Mouse (Mus musculus): ENCODE measurements at regions not wholly inside any gene's neighbourhood (a gene's known extent, or its start where the extent isn't known, plus 50 kb on each side); places are given as distances from the start of the nearest gene placed in this dataset.
"Not testable (repeated sequence)": the region's sequence is repeated elsewhere in the genome, so short reads cannot be mapped to it uniquely, and the experiment has no call there.

- no peaks in the 10 kb centered on the region for H3K4me1 ChIP-seq
- no peak overlapping the region for H3K9ac ChIP-seq (replicated peaks)
- no peaks in the 10 kb centered on the region for H3K27me3 ChIP-seq
- H3K9me3 ChIP-seq, result no peaks in the 10 kb centered on the region
- WGBS, result 86% methylated on average over 5 of the region's 5 CpGs
- no peak overlapping the region for H3K4me2 ChIP-seq (replicated peaks)
- no peak overlapping the region for H3K27ac ChIP-seq (replicated peaks)
- no peaks in the 10 kb centered on the region for H3K36me3 ChIP-seq
- no peak for ATAC-seq (ENCODE audit: low FRiP score, low read depth)
- H3K4me3 ChIP-seq, result no peak overlapping the region
Observed at GRCm38 (mm10) chr1:79212471-79212870, 227.4 kb downstream of the Scg2 start.

- H3K4me2 ChIP-seq (replicated peaks); H3K27me3 ChIP-seq; H3K9me3 ChIP-seq; ATAC-seq (ENCODE audit: low FRiP score, low read depth); H3K36me3 ChIP-seq; H3K9ac ChIP-seq (replicated peaks); H3K27ac ChIP-seq (replicated peaks); H3K4me3 ChIP-seq; H3K4me1 ChIP-seq: not testable (repeated sequence)
- WGBS, result 100% methylated on average over 1 of the region's 1 CpGs
Observed at GRCm38 (mm10) chr1:79211981-79212380, 227.9 kb downstream of the Scg2 start.

GRCm38 (mm10) chr1:79207207-79207606 lies 232.7 kb downstream of the Scg2 start:
- H3K4me1 ChIP-seq, result no peaks in the 10 kb centered on the region
- no peaks in the 10 kb centered on the region for H3K27me3 ChIP-seq
- WGBS, result 79% methylated on average over 1 of the region's 1 CpGs
- no peak for ATAC-seq (ENCODE audit: low FRiP score, low read depth)
- H3K4me2 ChIP-seq (replicated peaks), result no peak overlapping the region
- H3K4me3 ChIP-seq, result no peak overlapping the region
- no peaks in the 10 kb centered on the region for H3K36me3 ChIP-seq
- no peak overlapping the region for H3K27ac ChIP-seq (replicated peaks)
- H3K9ac ChIP-seq (replicated peaks), result no peak overlapping the region
- H3K9me3 ChIP-seq, result no peaks in the 10 kb centered on the region

- Histone ChIP-seq H3K4me2 (replicated peaks) (no peak overlapping the region), H3K4me3 (no peak overlapping the region), H3K9me3 (no peaks in the 10 kb centered on the region), H3K9ac (replicated peaks) (no peak overlapping the region), H3K27ac (replicated peaks) (no peak overlapping the region), H3K27me3 (no peaks in the 10 kb centered on the region), H3K4me1 (no peaks in the 10 kb centered on the region), H3K36me3 (no peaks in the 10 kb centered on the region)
- ATAC-seq (ENCODE audit: low FRiP score, low read depth), result no peak
- WGBS, result 91% methylated on average over 3 of the region's 3 CpGs
Observed at GRCm38 (mm10) chr1:79197682-79198081, 242.2 kb downstream of the Scg2 start.

- no peak overlapping the region for H3K4me2 ChIP-seq (replicated peaks)
- no peak overlapping the region for H3K27ac ChIP-seq (replicated peaks)
- H3K9me3 ChIP-seq, result no peaks in the 10 kb centered on the region
- WGBS, result 75% methylated on average over 3 of the region's 3 CpGs
- H3K9ac ChIP-seq (replicated peaks), result no peak overlapping the region
- no peak for ATAC-seq (ENCODE audit: low FRiP score, low read depth)
- H3K4me1 ChIP-seq, result no peaks in the 10 kb centered on the region
- no peak overlapping the region for H3K4me3 ChIP-seq
- no peaks in the 10 kb centered on the region for H3K27me3 ChIP-seq
- no peaks in the 10 kb centered on the region for H3K36me3 ChIP-seq
Observed at GRCm38 (mm10) chr1:79191031-79191430, 248.9 kb downstream of the Scg2 start.

GRCm38 (mm10) chr1:79183534-79184411 lies 256.1 kb downstream of the Scg2 start:
- Histone ChIP-seq H3K36me3 (no peaks in the 10 kb centered on the region), H3K4me1 (no peaks in the 10 kb centered on the region), H3K9me3 (no peaks in the 10 kb centered on the region), H3K27me3 (no peaks in the 10 kb centered on the region), H3K4me3 (no peak overlapping the region), H3K9ac (replicated peaks) (no peak overlapping the region), H3K27ac (replicated peaks) (no peak overlapping the region), H3K4me2 (replicated peaks) (no peak overlapping the region)
- WGBS, result 93% methylated on average over 5 of the region's 5 CpGs
- ATAC-seq (ENCODE audit: low FRiP score, low read depth), result no peak

GRCm38 (mm10) chr1:79144113-79144512 lies 295.8 kb downstream of the Scg2 start:
- H3K27ac ChIP-seq (replicated peaks), result no peak overlapping the region
- H3K4me3 ChIP-seq, result no peak overlapping the region
- no peak overlapping the region for H3K4me2 ChIP-seq (replicated peaks)
- H3K9me3 ChIP-seq, result no peaks in the 10 kb centered on the region
- no peak overlapping the region for H3K9ac ChIP-seq (replicated peaks)
- H3K4me1 ChIP-seq, result no peaks in the 10 kb centered on the region
- no peaks in the 10 kb centered on the region for H3K27me3 ChIP-seq
- H3K36me3 ChIP-seq, result no peaks in the 10 kb centered on the region
- WGBS, result 87% methylated on average over 3 of the region's 3 CpGs
- no peak for ATAC-seq (ENCODE audit: low FRiP score, low read depth)
